Mouse (Mus musculus): ENCODE data around the gene Olfr38.
A peak's percentile ranks its signal among the peaks of the same experiment; 100 is the strongest.

The Olfr38 gene

DNA sequence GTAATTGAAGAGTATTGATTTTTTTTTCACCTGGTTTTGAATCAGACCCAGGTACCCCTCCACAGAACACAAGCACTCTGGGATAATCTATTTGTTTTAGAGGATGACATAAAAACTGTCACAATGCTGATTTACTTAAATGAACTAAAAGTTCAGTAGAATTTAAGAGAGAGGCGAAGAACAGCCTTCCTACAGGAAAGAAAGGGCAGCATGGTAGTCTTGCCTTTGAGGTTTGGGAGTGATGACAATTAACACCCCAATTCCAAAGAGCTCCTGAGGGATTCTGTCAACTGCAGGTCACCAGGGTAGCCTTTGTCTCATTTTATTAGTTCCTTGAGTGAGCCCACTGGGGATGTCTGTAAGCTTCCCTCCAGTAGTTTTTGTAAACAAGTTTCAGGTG, at the start of gene Olfr38:
Gene Olfr38 (plus strand): TSS at position 301 of the 400 bp plus-strand sequence.
- no peak for DNase-seq

DNA sequence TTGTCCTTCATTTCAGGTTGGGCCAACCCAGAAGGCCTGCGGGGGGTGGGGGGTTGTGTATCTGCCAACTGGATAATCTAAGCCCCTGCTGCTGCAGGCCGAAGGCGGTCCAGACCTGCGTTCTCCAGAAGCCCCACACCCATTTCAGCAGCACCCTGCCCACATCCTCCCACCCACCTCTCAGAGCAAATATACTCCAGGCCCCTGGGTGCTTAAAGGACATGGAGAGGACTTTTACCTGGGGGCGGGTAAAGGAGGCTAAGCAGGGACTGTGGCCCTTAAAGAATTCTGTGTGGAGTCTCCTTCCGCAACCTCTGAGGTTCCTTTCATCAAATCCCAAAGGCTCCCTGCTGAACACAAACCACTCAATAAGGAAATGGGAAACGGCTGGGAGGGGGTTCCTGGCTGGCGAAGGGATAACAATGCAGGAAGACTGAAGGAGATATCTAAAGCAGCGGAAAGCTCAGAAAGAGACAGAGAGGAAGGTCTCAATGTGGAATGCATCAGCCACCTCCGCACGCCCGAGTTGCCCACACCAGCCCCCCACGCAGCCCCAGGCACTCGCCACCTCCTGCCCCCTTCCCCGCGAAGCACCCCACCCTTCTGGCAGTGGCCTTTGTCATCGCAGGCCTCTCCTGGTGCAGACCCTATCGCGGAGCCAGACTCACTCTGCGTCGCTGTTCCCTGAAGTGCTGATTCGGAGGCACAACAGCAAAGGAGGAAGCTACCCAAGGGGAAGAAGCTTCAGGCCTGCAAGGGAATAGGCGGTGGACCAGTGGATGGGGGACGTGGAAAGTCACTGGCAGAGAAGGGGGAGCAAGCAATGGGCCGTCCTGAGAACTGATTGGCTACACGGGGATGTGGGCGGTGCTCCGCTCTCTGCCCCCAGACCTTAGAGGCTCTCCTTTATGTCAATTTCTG, 46.7 kb upstream of the Olfr38 start, which contains the start of gene Tcaf1:
Gene Tcaf1 (minus strand): TSS at position 798 of the 921 bp plus-strand sequence.
- DNase-seq, result peak; percentile 93 to 95

DNA sequence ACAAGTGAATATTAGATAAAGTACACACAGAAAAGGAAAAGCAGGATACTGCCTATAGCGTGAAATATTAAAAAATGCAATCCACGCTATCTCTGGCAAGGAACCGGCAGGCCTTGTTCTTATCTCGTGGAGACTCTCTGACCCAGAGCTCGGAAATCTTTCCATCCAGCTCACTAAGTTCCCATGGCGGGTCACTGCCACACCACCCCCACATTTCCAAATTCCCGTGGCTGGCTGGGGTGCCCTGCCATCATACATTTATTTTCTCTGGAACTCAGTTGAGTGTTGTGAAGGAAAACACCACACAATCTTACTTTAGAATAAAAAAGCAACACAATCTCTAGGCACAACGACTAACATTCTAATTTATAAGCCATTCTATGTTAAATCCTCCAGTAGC, 41.5 kb upstream of the Olfr38 start:
- DNase-seq, result no peak

DNA sequence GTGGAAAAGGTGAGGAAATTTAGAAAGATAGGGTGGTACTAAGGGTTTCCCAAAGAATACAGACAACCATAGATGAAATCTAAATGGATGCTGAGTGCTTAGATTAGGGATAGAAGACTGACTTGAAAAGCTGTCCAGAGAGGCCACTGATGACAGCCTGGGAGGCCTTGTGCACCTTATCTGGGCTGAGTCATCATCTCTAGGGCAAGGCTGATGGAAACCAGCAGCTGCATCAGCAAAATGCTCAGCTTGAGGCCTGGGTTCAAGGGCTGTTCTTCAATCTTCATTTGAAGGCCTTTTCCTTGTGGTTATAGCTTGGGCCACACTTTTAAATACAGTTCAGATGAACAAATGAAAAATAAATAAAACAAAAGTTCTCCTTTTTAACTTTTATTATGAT, 38.2 kb upstream of the Olfr38 start:
- no peak for DNase-seq

DNA sequence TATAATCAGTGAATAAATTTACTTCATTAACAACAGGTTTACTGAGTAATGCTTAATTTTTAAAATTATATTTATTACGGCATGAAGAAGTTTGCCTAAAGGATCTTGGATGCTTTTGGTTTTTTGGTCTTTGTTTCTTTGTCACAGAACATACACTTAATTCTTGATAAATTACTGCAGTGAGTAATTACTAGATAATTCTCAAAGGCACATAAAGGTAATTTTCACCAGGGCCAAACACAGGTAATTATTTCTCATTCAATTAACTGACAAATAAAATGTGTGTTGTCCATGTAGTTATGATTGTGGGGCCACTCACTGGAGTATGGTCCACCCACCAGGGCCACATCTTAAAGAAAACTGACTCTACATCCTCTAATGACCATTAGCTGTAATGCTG, 17.1 kb upstream of the Olfr38 start, which contains the start of gene Olfr453:
Gene Olfr453 (plus strand): TSS at position 301 of the 400 bp plus-strand sequence.
- no peak for DNase-seq

DNA sequence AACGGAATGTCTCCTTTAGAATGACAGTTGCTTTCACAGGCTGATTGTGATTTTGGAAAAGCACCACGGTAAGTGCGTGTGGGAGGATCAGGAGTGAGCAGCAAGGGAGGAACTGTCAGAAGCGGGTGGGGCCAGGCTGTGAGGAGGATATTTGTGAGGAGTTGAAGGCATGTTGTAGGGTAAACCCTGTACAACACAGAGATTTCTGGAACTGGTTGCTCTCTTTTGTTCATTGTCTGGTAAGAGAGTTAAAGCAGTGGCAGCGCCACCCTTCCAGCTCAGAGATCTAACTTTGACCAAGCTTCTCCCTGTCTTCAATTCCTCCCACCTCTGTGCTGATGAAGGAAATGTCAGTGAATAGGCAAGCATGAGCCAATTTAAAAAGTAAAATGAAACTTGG, 13.9 kb upstream of the Olfr38 start:
- DNase-seq, result no peak

DNA sequence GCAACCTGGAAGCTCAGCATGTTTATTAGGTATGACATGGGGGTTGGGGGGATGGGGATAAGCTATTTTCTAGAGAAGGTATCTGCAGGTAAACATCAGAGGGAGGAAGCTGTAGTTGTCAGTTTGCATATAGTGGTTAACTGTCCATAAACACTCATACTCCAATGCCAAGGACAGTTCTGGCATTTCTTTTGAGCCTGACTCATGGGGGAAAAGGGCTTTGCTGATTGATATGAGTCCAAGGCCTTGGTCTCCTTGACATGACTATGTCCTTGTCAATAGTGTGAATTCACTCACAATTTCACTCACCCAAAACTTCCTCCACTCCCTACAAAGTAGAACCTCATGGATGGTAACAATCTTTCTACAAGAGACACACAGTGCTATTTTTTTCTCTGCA, 8.4 kb upstream of the Olfr38 start:
- no peak for DNase-seq

DNA sequence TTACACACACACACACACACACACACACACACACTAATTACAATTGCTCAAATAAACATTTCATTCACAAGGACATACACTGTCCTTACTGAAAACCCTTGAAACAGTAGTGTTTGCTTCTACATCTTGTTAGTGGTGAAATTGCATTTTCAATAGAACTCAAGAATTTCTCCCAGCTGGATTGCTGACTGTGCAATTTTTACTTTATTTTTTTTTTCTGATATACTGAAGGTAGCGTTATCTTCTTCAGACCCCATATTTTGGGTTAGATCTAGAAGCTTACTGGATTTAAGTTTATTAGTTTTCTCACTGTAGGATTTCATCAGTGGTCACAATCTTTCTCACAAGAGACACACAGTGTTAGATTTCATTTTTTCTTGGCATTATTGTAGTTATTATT, 20.9 kb downstream of the Olfr38 start:
- DNase-seq, result no peak

DNA sequence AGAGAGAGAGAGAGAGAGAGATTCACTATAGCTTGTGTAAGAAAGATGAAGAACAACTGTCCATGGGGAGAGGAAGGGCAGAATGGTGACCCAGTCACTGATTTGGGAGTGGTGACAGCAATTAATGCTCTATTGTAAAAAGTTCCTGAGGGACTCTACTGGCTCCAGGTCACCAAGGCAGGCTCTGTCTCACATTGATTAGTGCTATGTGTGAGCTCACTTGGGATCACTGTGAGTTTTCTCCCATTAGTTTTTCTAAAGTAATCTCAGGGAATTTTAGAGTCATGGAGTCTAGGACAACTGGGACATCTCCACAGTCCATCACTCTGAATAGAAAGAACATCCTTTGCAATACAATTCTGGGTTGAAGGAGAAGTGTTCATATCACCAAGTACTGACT, 28.6 kb downstream of the Olfr38 start, which contains the start of gene Olfr452:
Gene Olfr452 (plus strand): TSS at position 301 of the 400 bp plus-strand sequence.
- no peak for DNase-seq

DNA sequence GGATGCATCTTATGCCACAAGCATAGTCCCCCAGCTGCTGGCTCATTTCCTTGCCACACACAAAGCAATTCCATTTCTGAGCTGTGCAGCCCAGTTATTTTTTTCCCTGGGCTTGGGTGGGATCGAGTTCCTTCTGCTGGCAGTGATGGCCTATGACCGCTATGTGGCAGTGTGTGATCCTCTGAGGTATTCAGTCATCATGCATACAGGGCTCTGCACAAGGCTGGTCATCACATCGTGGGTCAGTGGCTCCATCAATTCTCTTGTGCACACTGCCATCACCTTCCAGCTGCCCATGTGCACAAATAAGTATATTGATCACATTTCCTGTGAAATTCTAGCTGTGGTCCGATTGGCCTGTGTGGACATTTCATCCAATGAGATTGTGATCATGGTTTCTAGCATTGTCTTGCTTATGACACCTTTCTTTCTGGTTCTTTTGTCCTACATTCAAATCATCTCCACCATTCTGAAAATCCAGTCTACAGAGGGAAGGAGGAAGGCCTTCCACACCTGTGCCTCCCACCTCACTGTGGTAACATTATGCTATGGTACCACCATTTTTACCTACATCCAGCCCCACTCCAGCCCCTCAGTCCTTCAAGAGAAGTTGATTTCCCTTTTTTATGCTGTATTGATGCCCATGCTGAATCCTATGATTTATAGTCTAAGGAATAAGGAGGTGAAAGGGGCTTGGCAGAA, 34.2 kb downstream of the Olfr38 start:
- DNase-seq, result peak; percentile 2 to 3

DNA sequence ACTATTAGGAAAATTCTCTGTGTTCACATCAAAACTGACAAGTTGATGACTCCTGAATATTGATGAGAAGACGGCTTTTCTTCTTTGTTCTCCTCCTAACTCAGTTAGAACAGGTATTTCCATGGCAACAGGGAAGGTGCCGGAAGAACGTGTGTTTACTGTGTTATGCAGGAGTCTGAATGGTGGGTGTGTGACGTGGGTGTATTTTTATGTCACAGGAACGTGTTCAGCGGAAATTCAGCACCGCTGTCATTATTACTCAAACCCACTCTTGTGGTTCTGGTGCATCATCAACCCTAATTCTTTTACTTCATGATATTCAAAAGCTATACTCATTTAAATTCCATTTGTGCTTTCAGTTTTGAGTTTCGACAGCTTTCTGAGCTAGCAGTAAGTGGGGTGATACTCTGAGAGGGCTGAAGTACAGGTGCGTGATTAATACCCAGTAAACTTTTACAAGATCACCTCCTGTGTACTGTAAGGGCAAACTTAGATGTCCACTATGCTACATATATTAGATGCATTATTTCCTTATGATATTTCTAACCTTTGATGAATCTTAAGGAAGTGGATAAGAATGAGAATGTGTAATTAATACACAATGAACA, 34.8 kb downstream of the Olfr38 start:
- DNase-seq, result no peak

DNA sequence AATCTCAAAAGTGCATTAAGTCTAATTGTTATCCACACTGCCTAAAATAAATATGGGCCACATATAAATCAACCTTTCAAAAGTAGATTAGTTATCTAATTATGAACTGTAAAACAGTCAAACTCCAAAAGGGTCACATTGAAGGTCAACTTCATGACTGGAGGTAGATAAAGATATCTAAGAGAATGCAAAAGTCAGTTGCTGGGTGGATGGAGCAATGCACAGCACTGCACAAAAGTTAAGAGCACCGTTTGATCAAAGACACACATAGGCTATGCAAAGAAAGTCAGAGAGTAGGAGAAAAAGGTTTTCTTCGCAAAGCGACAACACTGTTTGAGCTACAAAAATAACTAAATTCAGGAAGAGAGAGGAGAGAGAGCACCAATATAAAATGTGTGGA, 38.8 kb downstream of the Olfr38 start:
- no peak for DNase-seq

DNA sequence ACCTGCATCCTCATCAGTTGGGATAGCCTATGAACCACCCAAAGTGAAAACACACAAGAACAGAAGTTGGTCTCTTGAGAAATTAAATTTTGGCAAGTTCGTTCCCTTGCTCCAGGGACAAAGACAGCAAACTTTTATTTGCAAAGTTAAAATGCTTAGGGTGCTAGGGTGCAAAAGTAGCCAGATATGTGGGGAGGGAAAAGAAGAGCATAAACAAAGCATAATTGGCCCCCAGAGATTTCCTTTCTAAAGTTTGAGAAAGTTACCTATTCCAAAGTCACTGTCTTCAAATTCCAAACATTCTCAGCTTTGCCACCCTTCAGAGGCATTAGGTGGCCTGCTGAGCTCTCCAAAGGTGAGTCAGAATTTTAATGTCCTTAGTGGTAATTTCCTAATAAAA, 55.4 kb downstream of the Olfr38 start, which contains the start of gene Olfr450:
Gene Olfr450 (plus strand): TSS at position 301 of the 400 bp plus-strand sequence.
- DNase-seq, result no peak

Measured in cerebellum, postnatal 10 days (tissue).